Mouse (Mus musculus) neural tube, embryonic 10.5 days (tissue): ENCODE measurements around the gene Oscp1.

ENCODE experiments used
- DNase-seq: peaks from one replicate; pipeline ENCODE4 v3.0.0-alpha.2; 2017; ENCODE audit warnings: low spot score; ENCODE audit errors: extremely low spot score

The Oscp1 gene

DNA sequence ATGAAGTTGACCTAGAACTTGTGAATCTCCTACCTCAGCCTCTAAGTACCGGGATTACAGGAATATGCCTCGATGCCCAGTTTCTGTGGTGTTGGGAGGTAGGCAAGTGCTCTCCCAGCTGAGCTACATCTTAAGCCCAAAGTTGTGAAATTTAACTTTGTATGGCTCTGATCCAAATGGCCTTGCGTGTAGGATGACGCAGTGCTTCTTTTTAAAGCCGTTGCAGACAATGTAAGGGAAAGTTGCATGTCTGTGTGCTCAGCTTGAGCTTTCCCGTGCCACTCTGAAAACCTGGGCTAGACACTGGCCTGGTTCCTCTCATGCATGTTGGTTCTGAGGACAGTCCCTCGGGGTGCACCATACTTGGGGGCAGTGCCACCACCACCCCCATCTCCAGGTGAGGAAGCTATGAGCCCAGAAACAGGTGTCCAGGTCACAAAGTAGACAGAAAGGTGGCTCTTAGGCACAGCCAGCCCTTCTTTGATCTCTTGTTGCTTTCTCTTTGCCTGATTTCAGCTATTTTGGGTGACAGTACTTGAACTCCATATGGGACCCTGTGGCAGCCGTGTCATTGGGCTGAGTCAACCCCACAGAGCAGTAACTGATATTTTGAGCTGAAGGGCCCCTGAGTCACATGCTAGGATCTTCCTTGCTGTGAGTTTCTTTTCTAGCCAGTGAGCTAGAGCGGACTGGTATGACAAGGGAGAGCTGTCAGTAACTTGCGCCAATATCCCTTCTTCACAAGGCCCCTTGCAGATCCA, 51.4 kb downstream of the Oscp1 start:
- DNase-seq, result no peak

DNA sequence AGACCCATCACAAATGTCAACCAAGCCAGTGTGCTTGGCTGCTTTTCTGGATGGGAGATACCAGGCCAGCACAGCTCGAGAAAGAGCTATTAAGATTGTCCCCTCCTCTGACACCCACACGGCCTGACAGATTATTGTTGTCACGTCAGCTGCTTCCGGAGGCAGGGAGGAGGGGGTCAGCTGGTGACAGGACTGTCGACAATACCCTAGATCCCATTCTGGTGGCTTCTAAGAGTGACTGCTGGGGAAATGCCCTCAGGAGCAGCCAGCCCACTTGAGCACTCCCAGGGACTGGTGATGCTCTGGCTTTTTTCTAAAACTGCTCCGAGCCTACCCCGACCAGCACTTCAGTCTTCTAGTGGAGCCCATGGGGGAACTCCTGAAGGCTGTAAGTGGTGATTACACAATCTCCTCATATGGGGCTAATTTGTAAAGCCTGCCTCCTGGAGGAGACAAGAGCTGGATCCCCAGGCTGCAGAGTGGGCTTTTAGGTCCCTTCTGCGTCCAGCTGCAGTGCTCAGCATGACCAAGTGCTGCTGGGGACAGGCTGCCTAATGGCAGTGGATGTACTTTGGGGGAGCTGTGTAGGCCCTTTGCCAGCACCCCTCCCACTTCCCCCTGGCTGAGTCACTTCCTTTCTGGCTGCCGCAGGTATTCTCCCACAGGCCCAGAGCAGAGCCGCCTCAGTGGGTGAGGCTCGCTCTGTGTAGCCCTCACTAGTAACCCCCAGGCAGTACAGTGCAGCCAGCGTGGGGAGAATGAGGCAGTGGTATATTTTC, 52.2 kb downstream of the Oscp1 start:
- no peak for DNase-seq

DNA sequence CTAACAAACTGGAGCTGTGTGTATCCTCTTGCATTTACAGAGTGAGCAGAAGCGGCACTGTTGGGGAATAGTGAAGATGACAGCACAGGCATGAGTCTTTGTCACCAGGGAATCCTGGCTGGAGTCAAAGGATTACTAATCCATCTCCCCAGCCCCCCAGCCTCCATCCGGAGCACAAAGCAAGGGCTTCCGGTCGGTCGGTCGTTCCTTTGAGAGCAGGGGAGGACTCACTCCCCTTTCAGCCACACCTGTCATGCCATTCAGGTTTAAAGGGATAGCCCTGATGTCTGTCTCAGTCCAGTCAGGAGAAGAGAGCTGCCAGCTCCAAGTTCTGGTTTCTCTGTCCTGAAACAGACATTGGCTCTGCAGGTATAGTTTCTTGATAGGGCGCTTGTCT, 52.8 kb downstream of the Oscp1 start:
- no peak for DNase-seq

DNA sequence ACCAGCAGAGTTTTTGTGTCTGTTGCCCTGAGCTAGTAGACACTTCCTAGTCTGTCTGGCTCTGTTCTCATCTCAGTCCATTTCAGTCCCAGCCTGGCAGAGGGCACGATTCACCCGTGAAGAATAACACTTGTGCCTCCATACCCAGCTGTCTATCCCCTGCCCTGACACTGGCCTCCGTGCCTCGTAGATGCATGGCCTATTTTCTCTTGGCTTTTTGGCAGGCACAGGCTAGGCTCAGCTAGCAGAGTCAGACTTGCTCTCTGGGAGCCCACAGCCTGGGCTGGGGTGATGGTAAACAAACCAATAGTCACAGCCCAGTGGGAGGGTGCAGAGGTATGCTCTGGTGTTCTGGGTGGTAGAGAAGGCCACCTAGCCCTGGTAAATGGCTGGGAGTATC, 54.9 kb downstream of the Oscp1 start:
- DNase-seq, result no peak

DNA sequence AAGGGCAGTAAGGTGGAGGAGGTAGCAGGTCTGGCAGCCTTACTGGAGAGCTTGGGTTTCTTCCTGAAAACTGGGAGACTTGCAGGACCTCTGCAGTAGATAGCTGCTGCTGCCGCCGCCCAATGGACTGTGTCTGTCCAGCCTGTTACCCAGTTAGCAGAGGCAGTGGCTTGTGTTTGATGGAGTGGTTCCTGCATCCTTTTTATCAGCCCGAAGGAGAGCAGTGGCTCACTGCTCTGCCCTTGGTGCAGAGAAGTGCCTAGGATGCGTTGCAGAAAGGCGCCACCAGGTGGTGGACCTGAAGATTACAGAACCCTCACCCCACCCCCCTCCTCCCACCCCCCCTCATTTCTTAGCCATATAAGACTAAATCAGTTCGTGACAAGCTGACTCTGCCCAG, 55.6 kb downstream of the Oscp1 start:
- peak; percentile 54 for DNase-seq

DNA sequence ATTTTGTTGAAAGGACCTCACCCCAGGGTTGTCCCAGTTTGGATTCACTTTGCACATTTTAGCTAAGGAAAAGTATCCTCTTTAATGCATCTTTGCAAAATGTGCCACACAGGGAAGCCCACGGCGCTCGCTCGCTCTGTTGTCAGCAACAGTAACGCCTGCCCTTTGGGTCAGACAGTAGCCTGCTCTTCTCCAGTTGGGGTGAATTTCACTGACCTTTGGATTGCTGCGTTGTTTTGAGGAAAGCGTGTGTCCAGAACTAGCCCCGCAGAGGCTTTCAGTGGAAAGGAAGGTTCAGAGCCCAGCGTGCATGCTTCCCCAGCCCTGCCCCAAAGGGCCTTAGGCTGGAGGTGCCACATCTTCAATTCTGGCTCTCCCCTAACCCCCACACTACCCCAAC, 57.0 kb downstream of the Oscp1 start:
- no peak for DNase-seq

DNA sequence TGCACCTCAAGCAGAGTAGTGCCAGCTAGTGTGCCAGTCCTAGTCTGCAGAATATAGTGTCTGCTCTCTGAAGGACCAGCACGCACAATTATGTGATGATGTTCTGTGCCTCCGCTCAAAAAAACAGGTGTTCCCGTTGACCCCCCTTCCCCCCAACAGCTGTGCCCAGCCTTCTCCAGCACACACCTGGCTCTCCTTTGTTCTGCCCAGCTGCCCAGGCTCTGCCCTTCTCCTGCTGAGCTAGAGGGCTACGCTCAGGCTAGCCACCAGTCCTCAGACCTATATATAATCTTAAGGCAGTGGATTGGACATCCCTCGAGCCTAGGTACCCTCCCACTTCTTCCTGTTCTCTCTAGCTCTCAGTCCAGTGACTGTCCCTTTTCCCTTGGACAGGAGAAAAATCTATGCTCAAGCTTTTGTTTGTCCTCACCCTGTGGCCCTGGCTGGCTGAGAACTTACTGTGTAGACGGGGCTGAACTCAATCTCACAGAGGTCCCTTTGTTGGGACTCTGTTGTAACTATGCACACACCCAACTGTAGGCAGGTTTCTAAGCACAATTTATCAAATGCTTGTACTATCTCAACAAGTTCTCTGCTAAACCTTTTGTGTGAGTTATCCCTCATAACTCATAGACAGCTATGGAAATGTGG, 57.6 kb downstream of the Oscp1 start:
- DNase-seq, result no peak

DNA sequence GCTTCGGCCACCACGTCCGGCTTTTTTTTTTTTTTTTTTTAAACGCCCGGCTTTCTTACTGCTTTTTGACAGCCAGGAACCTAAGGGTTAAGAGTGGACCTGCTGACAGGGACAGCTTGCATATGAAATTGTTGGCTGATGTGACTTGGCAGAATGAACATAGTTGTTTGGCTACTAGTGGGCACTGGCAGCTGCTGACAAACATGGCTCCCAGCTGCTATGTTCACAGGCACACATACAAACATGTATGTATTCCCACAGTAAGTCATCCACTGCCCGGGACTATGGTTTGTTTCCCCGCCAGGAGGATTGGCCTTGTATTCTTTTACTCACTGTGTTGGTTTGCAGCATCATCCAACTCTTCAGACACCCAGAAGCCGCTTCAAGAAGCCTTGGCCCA, 58.8 kb downstream of the Oscp1 start:
- no peak for DNase-seq

DNA sequence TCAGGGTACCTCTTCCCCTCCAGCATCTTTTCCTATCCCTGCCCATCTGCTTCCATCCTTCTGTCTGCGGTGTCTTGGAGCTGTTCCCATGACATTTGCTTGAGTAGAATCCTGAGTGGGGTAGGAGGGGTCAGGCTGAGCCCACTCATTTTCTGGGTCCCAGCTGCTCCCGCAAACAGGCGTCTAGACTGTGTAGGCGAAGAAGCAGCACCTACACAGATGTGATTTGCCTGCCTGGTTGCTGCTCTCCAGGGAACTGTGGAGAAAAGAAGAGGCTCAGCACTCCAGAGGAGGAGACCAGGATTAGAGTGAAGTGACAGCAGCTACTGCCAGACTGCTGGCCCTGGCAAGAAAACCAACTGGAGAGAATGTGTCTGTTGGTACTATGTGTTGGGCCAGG, 60.3 kb downstream of the Oscp1 start:
- no peak for DNase-seq

DNA sequence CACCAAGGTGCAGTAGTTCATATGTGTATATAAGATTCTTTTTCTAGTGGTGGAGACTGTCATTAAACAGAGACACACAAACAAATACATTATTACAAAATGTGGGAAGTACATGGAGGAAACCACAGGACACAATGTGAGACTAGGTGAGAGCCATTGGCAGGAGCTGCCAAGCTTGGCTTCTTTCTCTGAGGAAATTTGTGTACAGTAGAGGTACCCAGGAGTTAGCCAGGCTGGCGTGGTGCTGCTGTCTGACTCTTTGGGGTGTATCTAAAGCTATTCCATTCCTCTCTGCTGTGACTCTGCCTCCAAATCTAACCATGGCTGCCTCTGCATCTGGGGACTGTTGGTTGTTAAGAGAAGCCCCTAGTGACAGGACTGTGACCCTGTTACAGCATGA, 60.7 kb downstream of the Oscp1 start:
- DNase-seq, result no peak

DNA sequence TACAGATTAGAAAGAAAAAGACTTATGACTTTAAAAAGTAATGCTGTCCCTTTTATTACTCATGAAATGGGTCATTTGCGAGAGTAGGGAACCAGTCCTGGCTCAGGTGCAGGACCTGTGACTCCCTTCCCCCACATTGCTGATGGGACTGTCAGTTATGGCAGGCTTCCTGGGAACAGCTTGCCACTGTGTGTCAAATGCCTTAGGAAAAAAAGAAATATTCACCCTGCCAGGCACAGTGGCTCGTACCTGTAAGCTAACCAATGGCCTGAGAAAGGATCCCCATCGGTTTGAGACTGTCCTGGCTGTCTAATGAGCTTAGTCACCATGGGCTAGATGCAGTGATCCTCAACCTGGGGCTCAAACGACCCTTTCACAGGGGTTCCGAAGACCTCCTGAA, 61.7 kb downstream of the Oscp1 start:
- DNase-seq, result no peak

DNA sequence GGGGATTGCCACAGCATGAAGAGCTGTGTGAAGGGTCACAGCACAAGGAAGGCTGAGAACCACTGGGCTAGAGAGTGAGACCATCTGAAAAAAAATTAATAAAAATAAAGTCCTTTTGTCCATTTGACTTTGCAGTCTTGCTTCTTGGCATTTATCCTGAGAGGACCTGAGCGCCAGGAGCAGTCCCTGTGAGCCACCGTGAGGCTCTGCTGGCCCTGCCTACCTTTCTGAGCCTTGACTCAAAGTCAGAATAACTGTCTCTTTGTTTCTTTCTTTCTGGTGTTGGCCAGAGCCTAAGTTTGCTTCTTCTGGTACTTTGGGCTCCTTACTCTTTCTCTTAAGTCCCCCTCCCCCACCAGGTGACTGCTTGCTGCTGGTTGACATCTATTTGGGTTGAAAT, 62.1 kb downstream of the Oscp1 start:
- DNase-seq, result no peak

DNA sequence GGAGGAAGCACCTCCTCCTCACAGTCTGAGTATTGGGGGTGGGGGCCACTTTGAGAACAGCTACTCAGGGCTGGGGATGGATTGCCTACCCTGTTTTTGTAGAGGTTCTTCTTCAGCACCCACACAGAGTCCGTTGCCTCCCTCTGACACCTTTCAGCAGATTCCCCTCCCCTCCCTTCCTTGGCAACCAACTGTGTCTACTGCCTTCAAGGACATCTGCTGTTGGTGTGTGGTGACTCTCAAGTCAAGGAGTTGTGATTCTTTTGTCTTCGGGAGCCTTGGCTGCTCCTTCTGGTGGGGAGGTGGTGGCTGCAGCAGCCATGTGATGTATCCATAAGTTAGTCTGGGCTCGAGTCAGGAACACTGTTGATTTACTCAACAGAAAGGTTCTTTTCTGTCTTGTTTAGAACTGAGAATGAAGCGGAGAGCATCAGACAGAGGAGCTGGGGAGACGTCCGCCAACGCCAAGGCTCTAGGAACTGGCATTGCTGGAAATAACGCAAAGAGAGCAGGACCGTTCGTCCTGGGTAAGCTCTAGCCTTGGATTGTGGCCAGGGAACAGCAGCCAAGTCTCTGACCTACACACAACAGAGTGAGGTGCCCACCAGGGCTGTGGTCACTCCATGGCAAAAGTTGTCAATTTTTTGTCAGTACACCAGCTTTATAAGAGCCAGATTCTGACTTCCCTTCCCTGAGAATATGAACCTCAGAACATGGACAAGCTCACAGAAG, 65.1 kb downstream of the Oscp1 start:
- no peak for DNase-seq

DNA sequence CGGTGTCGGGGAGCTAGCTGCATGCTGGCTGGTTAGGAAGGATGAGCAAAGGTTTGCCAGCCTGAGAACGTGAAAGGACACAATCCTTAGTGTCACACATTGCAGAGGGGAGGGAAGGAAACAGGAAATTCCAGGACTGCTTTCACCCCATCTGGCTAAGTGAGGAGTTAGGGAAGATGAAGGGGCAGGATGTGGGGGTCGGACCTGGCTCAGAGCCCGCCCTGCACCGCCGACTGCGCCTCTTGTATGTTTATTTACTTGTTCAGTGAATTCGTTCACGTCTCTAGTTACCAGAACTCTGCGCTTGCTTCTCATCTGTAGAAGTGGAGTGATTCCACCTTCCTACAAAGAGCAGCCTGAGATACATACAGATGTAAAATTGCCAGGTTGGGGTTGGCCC, 72.1 kb downstream of the Oscp1 start:
- peak; percentile 26 for DNase-seq

DNA sequence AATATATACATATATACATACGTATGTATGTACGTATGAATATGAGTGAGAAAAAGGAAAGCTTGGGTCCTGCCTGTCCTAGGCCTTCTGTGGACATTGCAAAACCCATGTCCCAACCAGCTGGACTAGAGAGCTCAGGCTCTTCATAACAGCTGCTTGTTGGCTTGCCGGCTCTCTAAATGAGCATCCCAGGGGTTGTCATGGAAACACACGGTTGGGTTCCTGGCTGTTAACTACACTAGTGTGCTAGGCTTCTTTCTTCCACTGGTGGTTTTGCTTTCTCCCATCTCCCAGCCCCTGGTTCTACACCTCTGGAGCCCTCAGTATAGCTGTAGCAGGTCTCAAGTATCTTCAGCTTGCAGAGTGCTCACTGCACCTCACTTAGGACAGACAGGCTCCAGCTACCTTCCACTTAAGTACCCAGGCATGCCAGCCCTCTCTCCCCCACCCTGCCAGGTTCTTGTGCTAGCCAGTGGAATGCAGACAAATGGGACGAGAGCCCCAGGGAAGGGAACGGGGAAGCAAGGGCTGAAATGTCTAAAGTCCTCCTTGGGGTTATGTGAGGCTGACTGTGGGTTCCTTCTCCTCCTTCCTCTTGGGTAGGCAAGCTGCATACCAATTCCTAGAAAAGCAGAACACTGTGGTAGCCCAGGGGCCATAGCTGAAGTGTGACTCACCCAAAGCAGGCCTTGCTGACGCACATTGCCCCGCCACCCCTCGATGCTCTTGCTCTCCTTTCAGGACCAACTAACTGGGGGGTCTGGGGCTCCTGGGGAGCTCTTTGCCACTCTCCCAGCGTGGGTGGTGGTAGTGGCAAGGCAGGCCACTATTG, 73.1 kb downstream of the Oscp1 start:
- peak; percentile 41 for DNase-seq

DNA sequence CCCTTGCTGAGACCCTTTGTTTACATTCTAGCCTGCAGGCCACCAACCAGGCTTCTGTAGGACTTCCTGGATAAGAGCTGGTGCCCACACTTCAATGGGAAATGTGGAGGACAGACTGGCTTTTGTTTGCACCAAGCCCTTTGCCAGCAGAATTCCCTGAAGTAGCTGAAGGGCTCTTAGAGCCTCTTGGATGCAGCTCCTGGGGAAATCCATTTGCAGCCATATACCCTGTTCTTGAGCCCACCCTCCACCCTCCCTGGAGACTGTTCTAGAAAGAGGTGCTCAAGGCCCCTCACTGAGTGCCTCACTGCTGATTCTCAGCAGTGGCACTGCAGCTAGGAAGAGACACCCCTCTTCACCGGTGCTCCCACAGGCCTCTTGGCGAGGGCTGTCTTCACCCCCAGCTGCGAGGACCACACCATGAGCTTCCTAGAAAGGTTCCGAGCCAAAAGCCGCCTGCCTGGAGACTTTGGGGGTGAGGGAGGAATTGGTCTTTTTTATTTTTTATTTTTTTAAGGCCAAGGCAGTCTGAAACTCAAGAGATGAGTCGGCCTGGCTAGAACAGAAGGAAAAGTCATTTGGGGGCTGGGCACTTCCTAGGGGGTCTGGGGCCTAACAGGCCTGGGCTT, 74.4 kb downstream of the Oscp1 start:
- no peak for DNase-seq

DNA sequence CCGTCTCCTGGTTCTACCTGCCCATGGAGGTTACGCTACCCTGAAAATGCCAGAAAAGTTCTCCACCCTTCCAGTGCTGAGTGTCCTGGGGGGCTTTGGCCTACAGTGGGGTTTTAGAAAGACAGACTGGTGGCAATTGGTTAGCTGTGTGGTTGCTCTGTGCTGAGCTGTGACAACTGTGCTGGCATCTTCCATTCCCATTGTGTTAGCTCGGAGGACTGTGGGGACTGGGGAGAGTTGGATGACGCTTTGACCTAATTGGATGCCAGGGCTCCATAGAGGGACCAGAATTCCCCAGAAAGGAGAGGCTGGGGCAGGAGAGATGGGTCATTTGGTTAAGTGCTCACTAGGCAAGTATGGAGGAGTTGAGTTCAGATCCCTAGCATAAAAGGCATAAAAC, 75.9 kb downstream of the Oscp1 start:
- no peak for DNase-seq

DNA sequence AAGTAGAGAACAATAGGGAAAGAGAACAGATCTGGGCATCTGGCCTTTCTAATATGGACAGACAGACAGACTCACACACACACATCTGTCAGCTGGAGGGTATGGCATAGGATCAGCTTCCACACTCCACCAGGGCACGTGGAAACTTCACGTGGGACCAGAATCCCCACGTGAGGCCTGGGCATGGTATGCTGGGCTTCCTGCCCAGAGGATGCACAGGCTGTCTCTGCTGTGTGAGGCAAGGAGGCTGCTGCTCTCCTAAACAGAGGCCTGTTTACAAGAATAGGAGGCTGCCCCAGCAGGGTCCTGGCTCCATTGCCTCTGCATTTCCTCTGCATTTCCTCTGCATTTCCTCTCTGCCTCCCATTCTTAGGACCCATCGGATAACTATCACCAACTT, 76.3 kb downstream of the Oscp1 start:
- DNase-seq, result no peak

DNA sequence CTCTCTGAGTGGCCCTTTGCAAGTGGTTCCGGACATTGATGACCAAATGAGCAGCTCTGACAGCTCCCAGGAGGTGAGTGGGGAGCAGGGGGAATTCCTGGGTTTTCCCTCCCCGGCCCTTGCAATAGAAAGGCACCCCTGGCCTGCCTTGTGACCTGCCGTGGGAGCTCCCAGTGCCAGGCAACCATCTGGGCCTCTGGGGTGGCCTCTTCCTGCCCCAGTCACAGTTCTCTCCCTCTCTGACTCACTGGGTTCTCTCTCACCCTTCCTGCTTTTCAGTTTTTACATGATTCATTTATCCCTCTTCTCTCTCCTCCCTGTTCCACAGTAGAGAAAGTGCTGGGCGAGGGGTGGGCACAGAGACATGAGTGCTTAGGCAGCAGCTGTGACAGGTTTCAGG, 79.4 kb downstream of the Oscp1 start:
- DNase-seq, result no peak

DNA sequence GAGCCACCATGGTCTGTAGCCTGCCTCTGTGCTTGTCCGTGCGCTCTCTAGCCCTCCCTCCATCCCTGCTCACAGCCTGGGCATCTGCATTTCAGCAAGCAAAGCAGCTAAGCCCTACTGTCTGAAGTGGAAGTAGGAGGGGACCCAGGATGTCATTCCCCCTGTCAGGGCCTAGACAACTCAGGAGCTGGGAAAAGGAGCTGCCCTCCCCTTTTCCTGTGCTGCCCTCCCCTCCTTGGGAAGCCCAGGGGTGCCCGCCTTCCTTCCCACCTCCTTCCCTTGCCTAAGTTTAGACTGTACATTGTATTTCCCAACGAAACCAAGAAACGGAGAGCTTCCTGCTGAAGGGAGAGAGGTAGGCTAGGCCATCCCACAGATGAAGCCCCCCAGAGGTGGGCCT, 82.7 kb downstream of the Oscp1 start:
- no peak for DNase-seq
